Mouse (Mus musculus) embryonic fibroblast, embryonic 13.5 days (primary cell): ENCODE measurements around the gene Fkbpl.

Experiments used
- CTCF ChIP-seq: IDR thresholded peaks from 2 replicates; pipeline ENCODE4 v1.5.1; 2011; ENCODE audit warnings: mild to moderate bottlenecking, control low read depth, low read length, moderate library complexity, borderline replicate concordance; ENCODE audit not compliant: insufficient read depth
- POLR2A ChIP-seq: IDR thresholded peaks from 2 replicates; pipeline ENCODE4 v1.6.1; 2011; ENCODE audit warnings: low read depth, mild to moderate bottlenecking, control low read depth, low read length, moderate library complexity

GRCm38 (mm10) chr17:34658145-34658544 lies 13.6 kb downstream of the Fkbpl start:
- TF ChIP-seq CTCF (no peak), POLR2A (no peak)
